Mouse (Mus musculus): ENCODE measurements at regions not wholly inside any gene's neighbourhood (a gene's known extent, or its start where the extent isn't known, plus 50 kb on each side); places are given as distances from the start of the nearest gene placed in this dataset.
A peak's percentile ranks its signal among the peaks of the same experiment; 100 is the strongest.
"Not testable (repeated sequence)": the region's sequence is repeated elsewhere in the genome, so short reads cannot be mapped to it uniquely, and the experiment has no call there.

- DNase-seq (ENCODE audit: low spot score) (no peak), ATAC-seq (ENCODE audit: insufficient number of reproducible peaks, low FRiP score, low TSS enrichment, low read depth) (no peak)
- H3K9ac ChIP-seq (ENCODE audit: low read length), result no peak overlapping the region
- H3K4me3 ChIP-seq (ENCODE audit: low read depth, low read length), result no peak overlapping the region
- no peaks in the 10 kb centered on the region for H3K4me1 ChIP-seq (ENCODE audit: control insufficient read depth, insufficient read depth, low read length)
- H3K27me3 ChIP-seq (ENCODE audit: control insufficient read depth, insufficient read depth, low read length), result no peaks in the 10 kb centered on the region
- no peak overlapping the region for H3K4me2 ChIP-seq (ENCODE audit: low read depth, severe bottlenecking)
- no peaks in the 10 kb centered on the region for H3K36me3 ChIP-seq (ENCODE audit: control insufficient read depth, insufficient read depth, low read length)
- no peaks in the 10 kb centered on the region for H3K9me3 ChIP-seq (ENCODE audit: control insufficient read depth, low read length)
- H3K27ac ChIP-seq (replicated peaks; ENCODE audit: low read depth, low read length), result no peak overlapping the region
- 80% methylated on average over 5 of the region's 5 CpGs for WGBS
Measured at GRCm38 (mm10) chr15:62258611-62259010, 1335.8 kb upstream of the A1bg start.

DNA sequence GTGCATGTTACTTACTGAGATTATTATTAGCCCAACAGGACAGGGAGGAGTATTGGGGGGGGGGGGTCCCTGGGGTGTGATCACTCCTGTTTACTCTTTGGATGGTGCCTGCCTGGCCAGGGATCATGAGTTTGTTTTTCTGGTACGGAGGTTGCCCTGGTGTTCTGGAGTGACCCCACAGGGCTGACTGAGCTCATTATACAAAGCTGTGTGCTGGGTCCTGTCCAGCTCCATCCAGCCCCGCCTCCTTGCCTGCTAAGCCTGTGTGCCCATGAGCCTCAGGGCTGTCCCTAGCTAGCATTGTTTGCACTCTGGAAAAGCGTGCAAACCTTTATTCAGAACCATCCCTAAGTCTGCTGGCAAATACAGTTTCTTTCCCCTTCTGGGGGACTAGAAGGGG, 1335.1 kb upstream of the A1bg start:
- H3K9me3 ChIP-seq (ENCODE audit: control insufficient read depth, low read length), result no peaks in the 10 kb centered on the region
- no peaks in the 10 kb centered on the region for H3K36me3 ChIP-seq (ENCODE audit: control insufficient read depth, insufficient read depth, low read length)
- no peak overlapping the region for H3K9ac ChIP-seq (ENCODE audit: low read length)
- no peaks in the 10 kb centered on the region for H3K27me3 ChIP-seq (ENCODE audit: control insufficient read depth, insufficient read depth, low read length)
- no peaks in the 10 kb centered on the region for H3K4me1 ChIP-seq (ENCODE audit: control insufficient read depth, insufficient read depth, low read length)
- no peak overlapping the region for H3K4me3 ChIP-seq (ENCODE audit: low read depth, low read length)
- peak; percentile 40 for DNase-seq (ENCODE audit: low spot score)
- H3K4me2 ChIP-seq (ENCODE audit: low read depth, severe bottlenecking), result no peak overlapping the region
- 60% methylated on average over 3 of the region's 3 CpGs for WGBS
- peak; percentile 60; the same call in 1 of the 2 replicates for ATAC-seq (ENCODE audit: insufficient number of reproducible peaks, low FRiP score, low TSS enrichment, low read depth)
- no peak overlapping the region for H3K27ac ChIP-seq (replicated peaks; ENCODE audit: low read depth, low read length)

DNA sequence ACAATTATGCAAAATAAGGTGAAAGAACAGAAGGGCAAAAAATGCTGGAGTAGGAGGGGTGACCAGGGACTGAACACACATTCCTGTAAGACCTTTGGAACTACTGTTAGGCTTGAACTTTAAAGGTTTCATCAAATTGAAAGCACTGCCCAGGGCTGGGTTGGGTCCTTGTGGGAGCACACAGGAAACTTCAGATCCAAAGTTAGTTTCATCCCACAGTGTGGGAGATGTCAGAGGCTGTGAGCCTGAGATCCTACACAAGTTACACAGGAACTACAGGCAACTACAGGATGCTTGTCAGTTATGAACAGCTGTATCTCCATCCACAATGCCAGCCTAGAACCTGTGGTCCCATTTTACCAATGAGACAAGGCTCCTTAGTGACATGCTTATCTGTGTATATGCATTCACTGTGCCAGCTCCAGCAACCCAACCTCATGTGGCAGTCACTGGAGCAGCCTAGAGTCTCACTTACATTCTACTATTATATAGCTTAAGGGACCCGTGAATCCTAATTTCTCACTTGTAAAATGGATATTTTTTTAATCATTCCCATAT, 1334.4 kb upstream of the A1bg start:
- ATAC-seq (ENCODE audit: insufficient number of reproducible peaks, low FRiP score, low TSS enrichment, low read depth), result no peak

GRCm38 (mm10) chr15:62255571-62255970, 1332.8 kb upstream of the A1bg start:
- 97% methylated on average over 5 of the region's 5 CpGs for WGBS
- Histone ChIP-seq H3K9ac (ENCODE audit: low read length) (no peak overlapping the region), H3K4me2 (ENCODE audit: low read depth, severe bottlenecking) (no peak overlapping the region), H3K9me3 (ENCODE audit: control insufficient read depth, low read length) (no peaks in the 10 kb centered on the region), H3K27ac (replicated peaks; ENCODE audit: low read depth, low read length) (no peak overlapping the region), H3K4me3 (ENCODE audit: low read depth, low read length) (no peak overlapping the region), H3K4me1 (ENCODE audit: control insufficient read depth, insufficient read depth, low read length) (no peaks in the 10 kb centered on the region), H3K36me3 (ENCODE audit: control insufficient read depth, insufficient read depth, low read length) (no peaks in the 10 kb centered on the region), H3K27me3 (ENCODE audit: control insufficient read depth, insufficient read depth, low read length) (no peaks in the 10 kb centered on the region)
- DNase-seq (ENCODE audit: low spot score), result no peak
- no peak for ATAC-seq (ENCODE audit: insufficient number of reproducible peaks, low FRiP score, low TSS enrichment, low read depth)

More for the DNA sequence above, 1334.4 kb upstream of the A1bg start:
- Histone ChIP-seq H3K4me2 (ENCODE audit: low read depth, severe bottlenecking) (no peak overlapping the region), H3K27ac (replicated peaks; ENCODE audit: low read depth, low read length) (no peak overlapping the region), H3K4me3 (ENCODE audit: low read depth, low read length) (no peak overlapping the region), H3K9me3 (ENCODE audit: control insufficient read depth, low read length) (no peaks in the 10 kb centered on the region), H3K9ac (ENCODE audit: low read length) (no peak overlapping the region), H3K27me3 (ENCODE audit: control insufficient read depth, insufficient read depth, low read length) (no peaks in the 10 kb centered on the region), H3K36me3 (ENCODE audit: control insufficient read depth, insufficient read depth, low read length) (no peaks in the 10 kb centered on the region), H3K4me1 (ENCODE audit: control insufficient read depth, insufficient read depth, low read length) (no peaks in the 10 kb centered on the region)
- no peak for DNase-seq (ENCODE audit: low spot score)
- WGBS, result 71% methylated on average over 1 of the region's 1 CpGs

GRCm38 (mm10) chr15:62253724-62254123, 1330.9 kb upstream of the A1bg start:
- Histone ChIP-seq H3K4me3 (ENCODE audit: low read depth, low read length) (no peak overlapping the region), H3K36me3 (ENCODE audit: control insufficient read depth, insufficient read depth, low read length) (no peaks in the 10 kb centered on the region), H3K9ac (ENCODE audit: low read length) (no peak overlapping the region), H3K4me2 (ENCODE audit: low read depth, severe bottlenecking) (no peak overlapping the region), H3K27me3 (ENCODE audit: control insufficient read depth, insufficient read depth, low read length) (no peaks in the 10 kb centered on the region), H3K4me1 (ENCODE audit: control insufficient read depth, insufficient read depth, low read length) (no peaks in the 10 kb centered on the region), H3K9me3 (ENCODE audit: control insufficient read depth, low read length) (no peaks in the 10 kb centered on the region), H3K27ac (replicated peaks; ENCODE audit: low read depth, low read length) (no peak overlapping the region)
- WGBS, result 89% methylated on average over 4 of the region's 4 CpGs
- DNase-seq (ENCODE audit: low spot score) (no peak), ATAC-seq (ENCODE audit: insufficient number of reproducible peaks, low FRiP score, low TSS enrichment, low read depth) (no peak)

DNA sequence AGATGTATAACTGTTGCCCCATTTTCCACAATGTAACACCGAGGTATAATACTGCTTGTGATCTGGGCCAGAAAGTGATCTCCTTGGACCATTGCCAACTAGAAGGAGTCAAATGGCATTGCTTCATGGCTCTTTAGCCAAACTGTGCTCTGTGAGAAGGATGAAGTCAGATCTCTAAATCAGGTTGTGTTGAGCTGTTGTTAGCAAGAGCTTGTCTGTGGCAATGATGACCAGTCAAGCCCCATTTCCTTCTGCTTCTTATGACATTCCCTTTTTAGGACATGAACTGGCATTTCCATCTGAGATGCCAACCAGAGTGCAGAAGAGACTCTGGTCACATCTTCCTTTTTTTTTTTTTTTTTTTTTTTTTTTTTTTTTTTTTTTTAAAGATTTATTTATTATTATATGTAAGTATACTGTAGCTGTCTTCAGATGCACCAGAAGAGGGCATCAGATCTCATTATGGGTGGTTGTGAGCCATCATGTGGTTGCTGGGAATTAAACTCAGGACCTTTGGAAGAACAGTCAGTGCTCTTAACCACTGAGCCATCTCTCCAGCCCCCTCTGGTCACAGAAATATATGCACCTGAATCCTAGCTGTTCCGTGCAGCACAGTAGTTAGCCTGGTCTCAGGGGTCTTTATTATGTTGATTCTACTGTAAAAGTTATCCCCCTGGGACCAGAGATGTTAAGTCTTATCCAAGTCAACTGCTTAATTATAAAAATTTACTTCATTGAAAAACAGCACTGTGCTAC, 1329.4 kb upstream of the A1bg start:
- H3K36me3 ChIP-seq (ENCODE audit: control insufficient read depth, insufficient read depth, low read length); DNase-seq (ENCODE audit: low spot score): not testable (repeated sequence)
- WGBS, result 85% methylated on average over 2 of the region's 2 CpGs

DNA sequence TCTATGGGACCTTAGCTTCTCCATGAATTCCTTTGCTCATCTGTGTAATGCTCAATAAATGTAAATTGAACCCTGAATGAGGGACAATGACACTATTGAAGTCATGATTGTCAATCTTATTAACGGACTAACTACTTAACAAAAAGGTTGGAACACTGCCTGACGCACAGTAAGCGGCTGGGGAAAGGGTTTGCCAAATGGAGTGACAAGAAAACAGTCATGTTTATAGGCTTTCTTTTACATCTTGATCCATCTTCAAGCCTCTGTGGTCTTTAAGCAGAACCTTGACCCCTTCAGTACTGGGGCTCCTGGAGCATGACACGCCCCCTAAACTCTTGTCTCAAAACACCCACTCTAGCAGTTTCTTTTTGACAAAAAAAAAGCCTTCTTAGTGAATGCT, 1326.6 kb upstream of the A1bg start:
- Histone ChIP-seq H3K27me3 (ENCODE audit: control insufficient read depth, insufficient read depth, low read length) (no peaks in the 10 kb centered on the region), H3K4me3 (ENCODE audit: low read depth, low read length) (no peak overlapping the region), H3K4me1 (ENCODE audit: control insufficient read depth, insufficient read depth, low read length) (no peaks in the 10 kb centered on the region), H3K9me3 (ENCODE audit: control insufficient read depth, low read length) (no peaks in the 10 kb centered on the region), H3K27ac (replicated peaks; ENCODE audit: low read depth, low read length) (no peak overlapping the region), H3K4me2 (ENCODE audit: low read depth, severe bottlenecking) (no peak overlapping the region), H3K9ac (ENCODE audit: low read length) (no peak overlapping the region), H3K36me3 (ENCODE audit: control insufficient read depth, insufficient read depth, low read length) (no peaks in the 10 kb centered on the region)
- 94% methylated on average over 4 of the region's 4 CpGs for WGBS
- ATAC-seq (ENCODE audit: insufficient number of reproducible peaks, low FRiP score, low TSS enrichment, low read depth), result no peak
- DNase-seq (ENCODE audit: low spot score), result no peak

More for the DNA sequence above, 1329.4 kb upstream of the A1bg start:
- H3K27me3 ChIP-seq (ENCODE audit: control insufficient read depth, insufficient read depth, low read length); ATAC-seq (ENCODE audit: insufficient number of reproducible peaks, low FRiP score, low TSS enrichment, low read depth); H3K4me1 ChIP-seq (ENCODE audit: control insufficient read depth, insufficient read depth, low read length); H3K9ac ChIP-seq (ENCODE audit: low read length); H3K4me2 ChIP-seq (ENCODE audit: low read depth, severe bottlenecking); H3K4me3 ChIP-seq (ENCODE audit: low read depth, low read length); H3K27ac ChIP-seq (replicated peaks; ENCODE audit: low read depth, low read length); H3K9me3 ChIP-seq (ENCODE audit: control insufficient read depth, low read length): not testable (repeated sequence)

GRCm38 (mm10) chr15:62246561-62247079, 1323.8 kb upstream of the A1bg start:
- H3K9me3 ChIP-seq (ENCODE audit: control insufficient read depth, low read length), result no peaks in the 10 kb centered on the region
- H3K36me3 ChIP-seq (ENCODE audit: control insufficient read depth, insufficient read depth, low read length), result no peaks in the 10 kb centered on the region
- DNase-seq (ENCODE audit: low spot score) (no peak), ATAC-seq (ENCODE audit: insufficient number of reproducible peaks, low FRiP score, low TSS enrichment, low read depth) (no peak)
- H3K27ac ChIP-seq (replicated peaks; ENCODE audit: low read depth, low read length), result no peak overlapping the region
- no peaks in the 10 kb centered on the region for H3K27me3 ChIP-seq (ENCODE audit: control insufficient read depth, insufficient read depth, low read length)
- H3K9ac ChIP-seq (ENCODE audit: low read length), result no peak overlapping the region
- H3K4me2 ChIP-seq (ENCODE audit: low read depth, severe bottlenecking), result no peak overlapping the region
- H3K4me1 ChIP-seq (ENCODE audit: control insufficient read depth, insufficient read depth, low read length), result no peaks in the 10 kb centered on the region
- 81% methylated on average over 4 of the region's 4 CpGs for WGBS
- H3K4me3 ChIP-seq (ENCODE audit: low read depth, low read length), result no peak overlapping the region
